Mouse (Mus musculus) adrenal gland, adult 8-10 months (tissue): ENCODE data around the gene Tex13c2. TPM values are rescaled to one million over a fixed set of nuclear protein-coding genes. Genes with fewer than 3 reads are reported as not detected.

Experiments
- DNase-seq: peaks from one replicate; pipeline ENCODE4 v3.0.0; 2022
- total RNA-seq, 4 experiments: library from RNA; stranded (reverse); gene quantifications; 2 replicates each; pipeline ENCODE4 v1.2.4; 2022

Tex13c2 gene
- total RNA-seq, result not detected

GRCm38 (mm10) chrX:42489446-42489845 is at the start of gene Tex13c2:
Tex13c2 (plus strand) TSS chrX:42489691.
- no peak for DNase-seq

DNA sequence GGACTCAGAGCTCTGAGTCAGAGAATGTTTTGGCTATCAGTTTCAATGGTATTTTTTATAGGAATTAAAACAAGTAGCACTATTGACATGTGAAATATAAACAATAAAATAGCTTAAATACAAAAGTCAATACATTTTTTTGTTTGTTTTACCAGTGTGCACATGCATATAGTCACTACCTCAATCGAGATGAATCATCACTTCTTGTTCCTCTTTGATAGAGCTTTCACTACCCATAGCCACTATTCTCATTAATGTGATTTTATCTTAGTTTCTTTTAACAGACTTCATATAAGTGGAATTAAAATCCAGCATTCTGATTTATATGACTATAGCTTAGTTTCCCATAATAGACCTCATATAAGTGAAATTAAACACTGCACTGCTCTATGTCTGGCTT is 39.2 kb upstream of the Tex13c2 start:
- DNase-seq, result no peak

GRCm38 (mm10) chrX:42453001-42453400 is 36.5 kb upstream of the Tex13c2 start:
- no peak for DNase-seq

DNA sequence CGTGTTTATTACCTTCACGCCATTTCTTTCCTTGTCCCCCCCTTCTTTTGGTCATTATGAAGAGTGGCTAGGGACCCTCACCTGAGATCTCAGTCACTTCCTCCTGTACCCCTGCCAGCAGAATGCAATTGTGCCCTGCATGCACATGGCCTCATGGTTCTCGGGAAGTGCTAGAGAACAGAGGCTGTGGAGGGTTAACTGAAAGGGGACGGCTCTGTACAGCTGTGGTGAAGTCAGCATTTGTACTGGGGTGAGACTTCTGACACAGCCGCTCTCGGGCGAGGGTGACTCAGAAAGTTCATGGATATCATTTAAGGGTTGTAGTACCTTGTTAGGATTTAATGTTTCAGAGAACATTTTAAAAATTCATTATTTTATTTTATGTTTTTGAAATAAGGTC is 35.0 kb upstream of the Tex13c2 start:
- DNase-seq, result no peak

DNA sequence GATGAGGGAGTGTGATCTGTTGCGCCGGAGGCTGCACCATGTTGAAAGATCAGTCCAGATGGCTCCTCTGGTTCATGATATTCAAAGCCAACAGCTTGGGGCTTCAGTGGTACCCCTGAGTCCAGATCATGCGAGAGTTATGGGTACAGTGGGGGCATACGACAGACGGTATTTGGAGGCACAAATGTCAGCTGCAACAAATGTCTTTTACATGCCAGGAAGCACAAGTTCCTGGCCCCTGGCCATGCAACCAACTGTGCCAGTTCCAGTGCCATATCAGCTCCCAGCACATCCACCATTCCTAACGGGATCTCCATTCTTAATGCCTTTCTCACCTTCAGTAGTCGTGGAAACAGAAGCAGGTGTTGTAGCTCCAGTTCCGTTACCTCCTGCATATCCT is 845 bp downstream of the Tex13c2 start:
- DNase-seq, result no peak

DNA sequence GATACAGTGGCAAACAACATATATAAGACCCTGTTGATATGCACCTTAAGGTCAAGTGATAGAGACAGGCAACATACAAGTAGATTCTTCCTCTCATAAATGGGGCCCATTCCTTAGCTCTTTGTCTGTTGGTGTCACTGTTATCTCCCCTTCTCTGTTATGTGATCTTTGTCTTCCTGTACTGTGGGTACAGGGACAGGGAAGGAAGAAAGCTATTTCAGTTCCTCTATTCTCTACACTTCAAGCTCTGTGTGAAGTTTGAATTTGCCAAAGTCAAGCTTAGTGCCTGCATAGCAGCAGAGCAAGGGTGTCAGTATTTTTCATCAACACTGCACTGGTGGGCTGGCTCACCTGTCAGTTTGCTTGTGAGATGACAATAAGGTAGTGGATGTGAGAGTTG is 11.0 kb downstream of the Tex13c2 start:
- DNase-seq, result no peak

DNA sequence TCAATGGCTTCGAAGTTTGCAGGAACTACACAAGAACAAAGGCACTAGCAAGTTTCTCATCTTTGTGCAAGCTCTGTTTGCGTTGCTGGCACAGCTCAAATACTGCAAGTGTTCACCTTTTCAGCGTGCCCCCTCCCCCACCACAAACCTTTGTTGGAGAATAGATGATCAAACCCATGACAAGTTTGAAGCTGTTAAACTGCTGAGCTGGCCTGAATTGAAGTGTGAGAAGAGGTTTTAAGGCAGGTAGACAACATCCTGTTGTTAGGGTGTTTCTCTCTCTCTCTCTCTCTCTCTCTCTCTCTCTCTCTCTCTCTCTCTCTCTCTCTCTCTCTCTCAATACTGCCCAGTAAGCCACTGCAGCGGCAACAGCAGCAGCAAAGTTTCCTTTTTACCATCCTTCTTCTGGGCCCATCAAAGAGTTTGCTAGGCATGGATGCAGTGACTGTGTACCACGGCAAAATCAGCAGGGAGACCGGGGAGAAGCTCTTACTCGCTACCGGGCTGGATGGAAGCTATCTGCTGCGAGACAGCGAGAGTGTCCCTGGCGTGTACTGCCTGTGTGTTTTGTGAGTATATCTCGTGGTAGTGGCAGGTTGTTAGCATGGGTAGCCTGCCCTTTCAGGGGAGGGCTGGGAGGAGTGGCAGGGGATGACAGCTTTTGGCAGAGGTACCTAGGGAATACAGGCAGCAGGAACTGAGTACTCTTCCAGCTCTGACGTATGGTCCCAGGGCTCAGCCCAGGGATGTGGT is 13.0 kb downstream of the Tex13c2 start, which contains the start of gene Sh2d1a:
Gene Sh2d1a, plus strand, starts transcription at position 163 of the 753 bp plus-strand sequence.
- no peak for DNase-seq

- no peak for DNase-seq
These were observed 21.6 kb downstream of the Tex13c2 start for GRCm38 (mm10) chrX:42511105-42511504.

DNA sequence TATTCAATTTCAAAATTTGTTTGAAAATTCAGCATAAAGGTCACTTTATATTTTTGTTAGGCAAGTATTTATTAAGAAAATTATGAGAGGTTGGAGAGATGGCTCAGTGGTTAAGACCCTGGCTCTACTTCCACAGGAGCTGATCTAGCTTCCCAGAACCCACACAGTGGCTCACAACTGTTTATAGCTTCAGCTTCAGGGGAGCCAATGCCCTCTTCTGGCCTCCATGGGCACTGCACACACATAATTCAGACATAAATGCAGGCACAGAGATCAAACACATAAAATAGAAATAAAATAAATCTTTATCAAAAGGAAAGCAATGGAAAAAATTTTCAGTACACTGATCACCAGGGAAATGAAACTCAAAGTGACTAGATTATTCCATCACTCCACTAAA is 23.1 kb downstream of the Tex13c2 start:
- no peak for DNase-seq

DNA sequence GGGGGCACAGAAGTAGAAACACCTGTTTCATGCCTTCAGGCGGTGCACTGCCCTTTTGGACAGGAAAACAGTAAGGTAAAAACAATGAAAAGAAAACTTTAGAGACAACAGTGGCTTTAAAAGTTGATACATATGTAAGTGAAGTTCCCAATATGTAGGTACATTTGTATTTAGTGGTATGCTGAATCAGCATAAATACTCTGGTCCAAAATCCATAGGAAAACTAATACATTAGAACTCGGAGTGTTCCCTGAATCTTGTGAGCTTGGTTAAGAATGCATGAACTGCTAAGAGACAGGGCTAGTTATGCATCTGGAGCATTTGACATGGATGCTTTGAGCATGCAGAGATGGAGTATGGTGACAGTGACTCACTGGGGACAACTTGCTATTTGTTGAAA is 33.4 kb downstream of the Tex13c2 start:
- DNase-seq, result no peak

- DNase-seq, result no peak
These were observed 41.2 kb downstream of the Tex13c2 start for GRCm38 (mm10) chrX:42530703-42531102.

DNA sequence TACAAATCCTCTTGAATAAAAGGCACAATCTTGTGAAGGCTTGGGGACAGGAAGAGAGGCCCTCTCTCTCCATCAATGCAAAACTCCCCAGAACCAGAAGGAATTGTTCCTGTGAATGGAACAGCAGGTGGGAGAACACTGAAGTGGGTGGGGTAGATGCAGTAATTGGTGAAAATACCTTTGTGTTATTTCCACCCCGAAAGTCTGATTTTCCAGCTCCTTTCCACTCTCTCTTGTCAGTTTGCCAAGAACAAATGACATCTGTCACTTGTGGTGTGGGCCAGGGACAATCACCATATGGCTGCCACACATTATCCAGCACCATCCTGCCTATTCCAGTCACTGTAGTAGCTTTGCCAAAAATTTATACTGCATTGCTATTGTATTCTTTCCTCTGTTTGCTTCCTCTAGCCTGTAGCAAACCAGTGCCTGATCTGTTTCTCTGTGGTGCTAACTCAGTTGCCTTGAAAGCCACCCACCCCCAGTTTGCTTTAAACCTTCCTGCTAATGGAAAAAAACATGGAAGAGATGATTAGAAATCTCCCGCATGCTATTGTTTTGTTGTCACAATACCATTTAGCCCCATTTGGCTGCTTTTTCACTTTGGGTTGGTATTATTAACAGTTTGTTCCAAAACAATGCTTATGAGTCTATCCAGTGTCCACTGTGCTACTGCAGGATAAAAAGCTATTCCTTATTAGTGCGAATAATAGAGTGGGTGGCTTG is 50.7 kb downstream of the Tex13c2 start:
- no peak for DNase-seq

GRCm38 (mm10) chrX:42540756-42541053 is 51.2 kb downstream of the Tex13c2 start:
- DNase-seq, result peak; percentile 38

Other genes starting within 250 kb of the Tex13c2 start
- not detected for gene Sh2d1a, start 12.8 kb downstream of the Tex13c2 start, total RNA-seq